Mouse (Mus musculus): Measurements from ENCODE around the gene Six2. TPM values are rescaled to one million over a fixed set of nuclear protein-coding genes. Genes with fewer than 3 reads are reported as not detected.

Six2 gene
- polyA plus RNA-seq, 1 experiment from 2014 or later: not detected

GRCm38 (mm10) chr17:85704369-85705260, 16.5 kb upstream of the Six2 start:
- in situ Hi-C loops (cut with MboI; ENCODE audit: low pct_unique_long_range_greater_than_20kb): no loop called here
- TF ChIP-seq CTCF (IDR thresholded peaks at IDR 0.05): no peak
- ChIA-PET POLR2A (no interaction called here), CTCF (no interaction called here)
- no peak for DNase-seq (ENCODE audit: low read depth, low spot score)
- H3K27me3 ChIP-seq: peaks cover 23% of the 10 kb centered on the region
- no peak for ATAC-seq

GRCm38 (mm10) chr17:85700028-85700427, 12.0 kb upstream of the Six2 start:
- POLR2A ChIA-PET: no interaction called here
- CTCF ChIA-PET: no interaction called here
- no peak for DNase-seq (ENCODE audit: low read depth, low spot score)
- TF ChIP-seq CTCF (IDR thresholded peaks at IDR 0.05): no peak
- H3K27me3 ChIP-seq: peaks cover 18% of the 10 kb centered on the region
- ATAC-seq: no peak
- in situ Hi-C loops (cut with MboI; ENCODE audit: low pct_unique_long_range_greater_than_20kb): no loop called here

- H3K27me3 ChIP-seq: peaks cover 26% of the 10 kb centered on the region
- CTCF ChIA-PET: interaction anchor here (1.1 kb wide), 1 partner anchor 10 kb away, joined by 3 read pairs; no protein-coding TSS in a partner anchor
- in situ Hi-C loops (cut with MboI; ENCODE audit: low pct_unique_long_range_greater_than_20kb): no loop called here
- DNase-seq (ENCODE audit: low read depth, low spot score) (no peak), ATAC-seq (no peak)
- POLR2A ChIA-PET: no interaction called here
- no peak for TF ChIP-seq CTCF (IDR thresholded peaks at IDR 0.05)
These were observed 10.6 kb upstream of the Six2 start for GRCm38 (mm10) chr17:85698643-85699042.

- TF ChIP-seq CTCF (IDR thresholded peaks at IDR 0.05): no peak
- in situ Hi-C loops (cut with MboI; ENCODE audit: low pct_unique_long_range_greater_than_20kb): no loop called here
- ATAC-seq: no peak
- POLR2A ChIA-PET: no interaction called here
- H3K27me3 ChIP-seq: peaks cover 23% of the 10 kb centered on the region
- CTCF ChIA-PET: interaction anchor here (1.1 kb wide), 1 partner anchor 11 kb away, joined by 3 read pairs; no protein-coding TSS in a partner anchor
- DNase-seq (ENCODE audit: low read depth, low spot score): no peak
These were observed 9.9 kb upstream of the Six2 start for GRCm38 (mm10) chr17:85697976-85698375.

- no peak for TF ChIP-seq CTCF (IDR thresholded peaks at IDR 0.05)
- no peak for ATAC-seq
- DNase-seq (ENCODE audit: low read depth, low spot score): no peak
- ChIA-PET POLR2A (no interaction called here), CTCF (no interaction called here)
- H3K27me3 ChIP-seq: peaks cover 49% of the 10 kb centered on the region
- in situ Hi-C loops (cut with MboI; ENCODE audit: low pct_unique_long_range_greater_than_20kb): no loop called here
These were observed 6.4 kb upstream of the Six2 start for GRCm38 (mm10) chr17:85694499-85694898.

- no peak for TF ChIP-seq CTCF (IDR thresholded peaks at IDR 0.05)
- peaks cover 59% of the 10 kb centered on the region for H3K27me3 ChIP-seq
- DNase-seq (ENCODE audit: low read depth, low spot score) (no peak), ATAC-seq (no peak)
- in situ Hi-C loops (cut with MboI; ENCODE audit: low pct_unique_long_range_greater_than_20kb): no loop called here
- ChIA-PET CTCF (no interaction called here), POLR2A (no interaction called here)
These were observed 5.0 kb upstream of the Six2 start for GRCm38 (mm10) chr17:85693101-85693500.

GRCm38 (mm10) chr17:85692594-85692993, 4.5 kb upstream of the Six2 start:
- DNase-seq (ENCODE audit: low read depth, low spot score) (no peak), ATAC-seq (no peak)
- ChIA-PET POLR2A (no interaction called here), CTCF (no interaction called here)
- no peak for TF ChIP-seq CTCF (IDR thresholded peaks at IDR 0.05)
- H3K27me3 ChIP-seq: peaks cover 61% of the 10 kb centered on the region
- in situ Hi-C loops (cut with MboI; ENCODE audit: low pct_unique_long_range_greater_than_20kb): no loop called here

- H3K27me3 ChIP-seq: peaks cover 67% of the 10 kb centered on the region
- ChIA-PET POLR2A (no interaction called here), CTCF (no interaction called here)
- no peak for TF ChIP-seq CTCF (IDR thresholded peaks at IDR 0.05)
- DNase-seq (ENCODE audit: low read depth, low spot score) (no peak), ATAC-seq (no peak)
- in situ Hi-C loops (cut with MboI; ENCODE audit: low pct_unique_long_range_greater_than_20kb): no loop called here
These were observed 3.8 kb upstream of the Six2 start for GRCm38 (mm10) chr17:85691701-85692536.

GRCm38 (mm10) chr17:85690969-85691335, 2.9 kb upstream of the Six2 start:
- DNase-seq (ENCODE audit: low read depth, low spot score): no peak

GRCm38 (mm10) chr17:85690323-85690968, 2.4 kb upstream of the Six2 start:
- ChIA-PET CTCF (no interaction called here), POLR2A (interaction anchor here (0.6 kb wide), 1 partner anchor 84 kb away, joined by 3 read pairs; no protein-coding TSS in a partner anchor)
- no peak for DNase-seq (ENCODE audit: low read depth, low spot score)
- H3K27me3 ChIP-seq: peaks cover 79% of the 10 kb centered on the region
- no peak for ATAC-seq
- no peak for TF ChIP-seq CTCF (IDR thresholded peaks at IDR 0.05)
- in situ Hi-C loops (cut with MboI; ENCODE audit: low pct_unique_long_range_greater_than_20kb): no loop called here

More at GRCm38 (mm10) chr17:85690969-85691335, 2.9 kb upstream of the Six2 start:
- CTCF ChIA-PET: no interaction called here
- in situ Hi-C loops (cut with MboI; ENCODE audit: low pct_unique_long_range_greater_than_20kb): no loop called here
- H3K27me3 ChIP-seq: peaks cover 77% of the 10 kb centered on the region
- POLR2A ChIA-PET: interaction anchor here (0.6 kb wide), 1 partner anchor 84 kb away, joined by 3 read pairs; no protein-coding TSS in a partner anchor
- TF ChIP-seq CTCF (IDR thresholded peaks at IDR 0.05): no peak
- no peak for ATAC-seq

All from Patski (cell line).